Mouse (Mus musculus): ENCODE measurements at regions not wholly inside any gene's neighbourhood (a gene's known extent, or its start where the extent isn't known, plus 50 kb on each side); places are given as distances from the start of the nearest gene placed in this dataset.

DNA sequence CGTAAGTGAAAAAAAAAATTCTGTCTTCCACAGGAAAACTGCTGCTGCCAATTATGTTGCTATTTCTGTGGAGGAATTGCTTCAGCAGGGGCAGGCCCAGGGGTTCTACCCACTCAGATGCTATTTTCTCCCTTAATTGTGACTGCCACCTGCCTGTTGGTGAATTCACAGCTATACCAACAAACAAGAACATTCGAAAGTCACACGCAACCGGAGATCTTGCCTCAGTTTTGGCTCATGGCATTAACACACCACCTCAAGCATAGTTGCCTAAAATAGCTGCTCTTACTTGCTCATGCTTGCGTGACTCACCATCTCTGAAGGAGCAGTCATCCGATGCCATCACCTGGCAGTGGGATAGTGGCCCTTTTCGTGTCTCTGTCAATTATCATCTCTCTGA is 498.3 kb downstream of the Epm2a start:
- TF ChIP-seq CTCF (IDR thresholded peaks at IDR 0.05; ENCODE audit: low read depth) (no peak), EP300 (IDR thresholded peaks at IDR 0.05; ENCODE audit: low read depth) (no peak)

Data from heart, postnatal 0 days (tissue).